Mouse (Mus musculus): ENCODE results near the gene Gnb2. TPM values are rescaled to one million over a fixed set of nuclear protein-coding genes. Genes with fewer than 3 reads are reported as not detected.

The Gnb2 gene
- polyA plus RNA-seq, 1 experiment from 2014 or later, result 440 TPM

DNA sequence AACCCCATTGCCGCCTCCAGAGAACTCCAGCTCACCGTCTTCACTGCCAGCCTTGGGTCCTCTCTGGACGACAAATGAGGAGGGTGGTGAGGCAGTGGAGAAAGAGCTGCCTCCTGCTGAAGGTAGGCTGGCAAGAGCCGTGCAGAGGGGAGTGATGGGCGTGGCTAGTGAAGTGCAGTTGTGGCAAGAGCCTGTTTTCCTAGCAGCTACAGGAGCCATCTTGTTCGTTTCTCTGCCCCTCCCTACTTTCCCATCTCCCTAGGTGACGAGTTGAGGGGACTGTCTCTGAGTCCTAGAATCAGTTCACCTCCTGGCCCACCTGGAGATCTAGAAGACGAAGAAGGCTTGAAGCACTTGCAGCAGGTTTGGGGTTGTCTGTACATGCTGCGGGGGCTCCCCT is 11.4 kb downstream of the Gnb2 start:
- ATAC-seq (ENCODE audit: insufficient read depth) (no peak), DNase-seq (no peak)
- H3K27me3 ChIP-seq (ENCODE audit: insufficient read depth, low read length), result no peaks in the 10 kb centered on the region
- H3K4me3 ChIP-seq (ENCODE audit: low read depth, low read length), result no peak overlapping the region
- WGBS, result 64% methylated on average over 9 of the region's 9 CpGs
- no peak overlapping the region for H3K27ac ChIP-seq (ENCODE audit: low read depth)
- no peaks in the 10 kb centered on the region for H3K9me3 ChIP-seq (ENCODE audit: low read depth, low read length)
- H3K4me2 ChIP-seq, result no peak overlapping the region
- TF ChIP-seq CTCF (IDR thresholded peaks at IDR 0.05; ENCODE audit: low read depth), result no peak
- no peaks in the 10 kb centered on the region for H3K4me1 ChIP-seq (ENCODE audit: insufficient read depth)
- H3K36me3 ChIP-seq (ENCODE audit: insufficient read depth), result peaks cover 97% of the 10 kb centered on the region
- H3K9ac ChIP-seq, result no peak overlapping the region

DNA sequence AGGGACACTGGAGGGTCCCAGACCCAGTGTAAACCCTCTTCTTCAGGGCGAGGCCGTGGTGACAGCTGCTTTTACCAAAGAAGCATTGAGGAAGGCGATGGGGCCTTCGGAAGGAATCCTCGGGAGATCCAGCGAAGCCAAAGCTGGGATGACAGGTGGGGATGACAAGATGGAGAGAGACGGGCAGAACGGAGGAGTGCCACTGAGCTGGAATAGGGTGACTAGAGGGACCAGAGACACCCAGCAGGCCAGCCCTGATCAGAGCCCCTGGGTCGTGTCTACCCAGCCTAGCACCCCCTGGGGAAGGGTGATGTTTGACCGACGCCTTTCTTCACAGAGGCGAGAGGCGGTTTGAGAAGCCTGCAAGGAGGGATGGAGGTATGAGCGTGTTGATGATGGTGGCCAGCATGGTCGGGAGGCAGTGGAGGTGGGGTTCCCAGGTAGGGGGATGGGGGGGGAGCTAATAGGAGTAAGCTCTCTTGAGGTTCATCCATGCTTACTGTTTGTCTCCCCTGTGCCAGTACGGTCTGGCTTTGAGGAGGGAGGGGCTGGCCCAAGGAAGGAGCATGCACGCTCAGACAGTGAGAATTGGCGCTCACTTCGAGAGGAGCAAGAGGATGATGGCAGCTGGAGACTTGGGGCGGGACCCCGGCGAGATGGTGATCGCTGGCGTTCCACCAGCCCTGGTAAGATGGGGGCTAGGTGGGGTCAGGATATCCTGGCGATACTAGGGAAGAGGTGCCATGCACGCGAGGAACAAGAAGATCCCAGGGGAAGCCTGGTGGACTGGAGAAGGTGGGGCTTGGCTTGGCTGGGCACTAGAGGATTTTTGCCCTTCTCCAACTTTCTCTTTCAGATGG is 13.4 kb downstream of the Gnb2 start:
- Histone ChIP-seq H3K27me3 (ENCODE audit: insufficient read depth, low read length) (no peaks in the 10 kb centered on the region), H3K36me3 (ENCODE audit: insufficient read depth) (peaks cover 77% of the 10 kb centered on the region), H3K9me3 (ENCODE audit: low read depth, low read length) (no peaks in the 10 kb centered on the region), H3K9ac (no peak overlapping the region), H3K4me1 (ENCODE audit: insufficient read depth) (no peaks in the 10 kb centered on the region), H3K4me3 (ENCODE audit: low read depth, low read length) (no peak overlapping the region), H3K27ac (ENCODE audit: low read depth) (no peak overlapping the region), H3K4me2 (no peak overlapping the region)
- WGBS, result 89% methylated on average over 27 of the region's 27 CpGs
- ATAC-seq (ENCODE audit: insufficient read depth) (no peak), DNase-seq (no peak)
- TF ChIP-seq CTCF (IDR thresholded peaks at IDR 0.05; ENCODE audit: low read depth), result no peak

DNA sequence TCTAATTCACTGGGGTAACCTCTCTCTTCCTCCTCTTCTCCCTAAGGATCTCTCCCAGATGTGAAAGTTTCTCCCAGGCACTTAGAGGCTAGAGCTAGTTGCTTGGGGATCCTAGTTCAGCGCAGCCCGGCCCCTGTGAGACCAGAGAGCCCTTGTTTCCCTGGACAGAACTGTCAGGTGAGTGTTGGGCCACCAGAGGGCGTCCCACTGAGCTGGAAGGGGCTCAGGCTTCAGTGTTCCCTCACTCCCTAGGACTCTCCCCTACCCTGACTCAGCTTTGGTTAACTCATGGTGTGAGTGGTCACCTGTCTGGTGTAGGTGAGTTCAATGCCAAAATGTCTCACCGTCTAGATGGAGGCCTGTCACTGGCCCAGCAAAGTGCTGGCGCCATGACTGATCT is 14.9 kb downstream of the Gnb2 start, which contains the start of gene Gigyf1:
Gene Gigyf1 (plus strand): TSS at position 113 of the 400 bp plus-strand sequence.
- DNase-seq (peak; percentile 39), ATAC-seq (ENCODE audit: insufficient read depth) (no peak)
- no peaks in the 10 kb centered on the region for H3K4me1 ChIP-seq (ENCODE audit: insufficient read depth)
- no peak within 1 kb of the TSS for H3K4me2 ChIP-seq
- peaks cover 70% of the 10 kb centered on the region for H3K36me3 ChIP-seq (ENCODE audit: insufficient read depth)
- no peak within 1 kb of the TSS for H3K9ac ChIP-seq
- no peak within 1 kb of the TSS for H3K4me3 ChIP-seq (ENCODE audit: low read depth, low read length)
- no peaks in the 10 kb centered on the region for H3K9me3 ChIP-seq (ENCODE audit: low read depth, low read length)
- 74% methylated on average over 5 of the region's 5 CpGs for WGBS
- peak; percentile 59 for TF ChIP-seq CTCF (IDR thresholded peaks at IDR 0.05; ENCODE audit: low read depth)
- no peaks in the 10 kb centered on the region for H3K27me3 ChIP-seq (ENCODE audit: insufficient read depth, low read length)
- H3K27ac ChIP-seq (ENCODE audit: low read depth), result no peak within 1 kb of the TSS

DNA sequence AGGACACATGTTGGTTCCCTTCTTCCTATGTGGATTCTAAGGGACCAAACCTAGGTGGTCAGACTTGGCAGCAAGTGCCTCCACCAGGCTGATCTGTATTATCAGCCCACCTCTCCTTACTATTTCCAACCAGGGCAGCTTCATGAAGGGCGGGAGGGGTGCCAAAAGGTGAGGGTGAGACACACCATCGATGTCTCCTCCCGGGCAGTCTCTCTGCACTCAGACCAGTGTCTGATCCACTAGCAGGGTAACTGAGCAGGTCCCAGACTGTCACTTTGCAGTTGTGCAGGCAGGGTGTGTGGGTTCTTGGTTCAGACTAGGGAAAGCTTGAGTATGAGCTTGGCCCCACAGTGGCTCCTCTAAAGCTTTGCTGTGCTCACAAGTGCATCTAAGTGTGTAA is 18.5 kb downstream of the Gnb2 start:
- Histone ChIP-seq H3K9ac (no peak overlapping the region), H3K36me3 (ENCODE audit: insufficient read depth) (peaks cover 34% of the 10 kb centered on the region), H3K4me1 (ENCODE audit: insufficient read depth) (0 out of 2 replicates have a peak, but pooled peaks cover 10% of the 10 kb centered on the region), H3K4me2 (no peak overlapping the region), H3K27ac (ENCODE audit: low read depth) (no peak overlapping the region), H3K27me3 (ENCODE audit: insufficient read depth, low read length) (no peaks in the 10 kb centered on the region), H3K4me3 (ENCODE audit: low read depth, low read length) (no peak overlapping the region), H3K9me3 (ENCODE audit: low read depth, low read length) (no peaks in the 10 kb centered on the region)
- no peak for TF ChIP-seq CTCF (IDR thresholded peaks at IDR 0.05; ENCODE audit: low read depth)
- no peak for DNase-seq
- WGBS, result 72% methylated on average over 3 of the region's 3 CpGs
- ATAC-seq (ENCODE audit: insufficient read depth), result no peak

DNA sequence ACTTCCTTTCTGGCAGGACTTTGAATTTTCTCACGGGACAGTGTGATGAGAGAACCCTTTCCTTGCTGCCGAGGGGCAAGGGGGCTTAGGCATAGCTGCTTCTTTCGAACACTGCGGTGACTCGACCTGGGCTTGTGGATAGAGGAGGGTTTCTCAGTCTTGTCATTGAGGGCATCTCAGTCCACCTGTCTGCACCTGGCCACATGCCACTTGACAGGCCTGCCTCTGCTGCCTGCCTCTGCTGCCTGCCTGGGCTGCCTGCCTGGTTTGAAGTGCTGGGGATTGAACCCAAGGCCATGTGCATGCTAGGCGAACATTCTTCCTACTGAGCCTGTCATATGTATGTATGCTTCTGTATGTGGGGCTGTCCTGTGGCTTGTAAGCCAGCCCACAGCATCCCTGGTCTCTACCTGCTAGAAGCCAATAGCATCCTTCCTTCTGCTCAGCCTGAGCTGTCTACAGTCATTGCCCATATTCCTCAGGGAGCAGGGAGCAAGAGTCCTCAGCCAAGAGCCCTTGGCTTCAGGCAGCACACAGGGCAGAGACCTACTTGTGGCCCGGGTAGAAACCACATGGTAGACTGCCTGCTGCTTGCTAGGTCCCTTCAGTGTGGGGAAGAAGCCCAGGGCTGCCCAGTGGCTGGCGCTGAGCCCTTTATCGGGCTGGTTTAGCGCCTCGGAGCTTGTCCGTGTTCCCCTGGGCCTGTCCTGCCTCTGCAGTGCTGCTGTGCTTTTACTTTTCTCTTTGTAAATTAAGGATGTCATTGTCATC is 19.2 kb downstream of the Gnb2 start:
- 80% methylated on average over 12 of the region's 12 CpGs for WGBS

DNA sequence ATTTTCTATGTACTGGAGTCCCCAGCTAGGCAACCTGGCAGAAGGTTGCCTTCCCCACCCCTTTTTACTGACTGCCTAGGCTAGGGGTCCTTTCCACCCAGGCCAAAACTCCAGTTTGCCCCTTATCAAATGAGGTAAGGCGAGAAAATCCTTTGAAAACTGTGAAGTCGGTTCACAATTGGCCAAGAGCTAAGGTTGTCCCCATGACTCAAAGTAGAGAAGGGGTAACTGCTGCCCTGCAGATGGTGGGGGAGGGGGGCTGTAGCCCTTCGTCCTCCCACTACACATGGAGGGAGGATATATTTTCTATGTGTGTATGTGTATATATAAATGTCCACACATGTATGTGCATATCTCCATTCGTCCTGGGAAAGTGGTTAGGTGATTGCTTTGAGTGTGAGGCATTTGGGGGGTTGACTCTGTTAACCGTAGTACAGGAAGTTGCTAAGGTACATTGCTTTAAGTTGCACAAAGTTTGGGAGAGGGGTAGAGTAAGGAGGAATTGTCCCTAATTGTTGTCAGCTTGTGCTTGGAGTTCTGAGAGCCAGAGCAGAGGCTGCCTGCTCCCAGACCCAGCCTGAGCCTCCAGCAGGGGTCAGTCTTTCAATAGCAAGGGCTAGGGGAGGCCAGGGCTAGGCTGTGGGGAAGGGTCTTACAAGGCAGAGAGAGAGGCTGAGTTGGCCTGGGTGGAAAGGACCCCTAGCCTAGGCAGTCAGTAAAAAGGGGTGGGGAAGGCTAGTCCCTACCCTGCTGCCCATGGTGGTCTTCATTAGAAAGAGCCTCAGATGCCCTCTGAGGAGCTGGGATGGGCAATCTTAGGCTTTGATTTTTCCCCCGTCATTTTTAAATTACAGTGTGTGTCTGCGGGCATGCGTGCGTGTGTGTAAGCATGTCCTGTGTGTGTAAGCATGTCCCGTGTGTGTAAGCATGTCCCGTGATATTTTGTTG is 20.2 kb downstream of the Gnb2 start:
- H3K4me2 ChIP-seq, result 0 out of 2 replicates have a peak overlapping the region, but pooled peaks have one; percentile 3
- 0 out of 2 replicates have a peak, but pooled peaks cover 10% of the 10 kb centered on the region for H3K4me1 ChIP-seq (ENCODE audit: insufficient read depth)
- ATAC-seq (ENCODE audit: insufficient read depth) (no peak), DNase-seq (peak; percentile 64)
- no peak overlapping the region; the same call in 1 of the 2 replicates for H3K9ac ChIP-seq
- no peaks in the 10 kb centered on the region for H3K9me3 ChIP-seq (ENCODE audit: low read depth, low read length)
- H3K36me3 ChIP-seq (ENCODE audit: insufficient read depth), result peaks cover 17% of the 10 kb centered on the region
- no peak overlapping the region for H3K4me3 ChIP-seq (ENCODE audit: low read depth, low read length)
- no peaks in the 10 kb centered on the region for H3K27me3 ChIP-seq (ENCODE audit: insufficient read depth, low read length)
- peak; percentile 74 for TF ChIP-seq CTCF (IDR thresholded peaks at IDR 0.05; ENCODE audit: low read depth)
- 77% methylated on average over 11 of the region's 11 CpGs for WGBS
- H3K27ac ChIP-seq (ENCODE audit: low read depth), result no peak overlapping the region

More for the DNA sequence above, 19.2 kb downstream of the Gnb2 start:
- Histone ChIP-seq H3K9ac (no peak overlapping the region), H3K27me3 (ENCODE audit: insufficient read depth, low read length) (no peaks in the 10 kb centered on the region), H3K9me3 (ENCODE audit: low read depth, low read length) (no peaks in the 10 kb centered on the region), H3K4me2 (no peak overlapping the region), H3K4me3 (ENCODE audit: low read depth, low read length) (no peak overlapping the region), H3K27ac (ENCODE audit: low read depth) (no peak overlapping the region), H3K36me3 (ENCODE audit: insufficient read depth) (peaks cover 27% of the 10 kb centered on the region), H3K4me1 (ENCODE audit: insufficient read depth) (0 out of 2 replicates have a peak, but pooled peaks cover 10% of the 10 kb centered on the region)
- no peak for ATAC-seq (ENCODE audit: insufficient read depth)
- DNase-seq, result no peak
- no peak for TF ChIP-seq CTCF (IDR thresholded peaks at IDR 0.05; ENCODE audit: low read depth)

All from lung, embryonic 14.5 days (tissue).